Mouse (Mus musculus) adipocyte (in vitro differentiated cells): ENCODE results near the gene Hist2h3c2.

Experiments
- DNase-seq: peaks from one replicate; pipeline ENCODE4 v3.0.0-alpha.2; 2016; ENCODE audit warnings: low spot score

Hist2h3c2 gene

DNA sequence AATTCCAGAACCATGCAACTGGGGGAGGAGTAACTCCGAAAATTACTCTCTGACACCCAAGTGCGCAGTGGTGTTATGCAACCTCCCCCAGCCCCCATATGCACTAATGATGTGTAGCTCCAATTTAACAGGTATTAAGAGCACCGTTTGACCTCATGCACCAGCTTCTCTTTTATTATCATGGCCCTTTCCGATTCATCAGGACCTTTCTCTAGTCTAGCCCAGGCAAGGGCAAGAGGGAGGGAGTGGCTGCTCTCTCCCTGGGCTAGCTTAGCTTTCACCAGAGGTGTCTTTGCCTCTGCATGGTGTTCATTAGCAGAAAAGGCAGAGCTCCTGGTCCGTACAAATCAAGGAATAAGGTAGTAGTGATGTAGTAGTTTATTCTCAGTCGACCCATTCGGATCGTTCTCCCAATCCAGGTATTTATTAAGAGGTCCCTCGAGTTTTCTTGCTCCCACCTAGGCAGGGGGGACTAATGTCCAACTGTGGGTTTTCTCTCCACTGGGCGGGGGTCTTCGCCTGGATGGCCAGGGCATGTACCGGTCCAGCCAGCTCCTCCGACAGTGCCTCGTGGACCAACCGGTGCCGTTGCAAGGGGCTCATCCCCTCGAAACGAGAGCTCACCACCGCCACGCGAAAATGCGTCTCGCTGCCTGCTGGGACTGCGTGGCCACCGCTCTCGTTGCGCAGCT lies 42.3 kb downstream of the Hist2h3c2 start:
- DNase-seq, result no peak

DNA sequence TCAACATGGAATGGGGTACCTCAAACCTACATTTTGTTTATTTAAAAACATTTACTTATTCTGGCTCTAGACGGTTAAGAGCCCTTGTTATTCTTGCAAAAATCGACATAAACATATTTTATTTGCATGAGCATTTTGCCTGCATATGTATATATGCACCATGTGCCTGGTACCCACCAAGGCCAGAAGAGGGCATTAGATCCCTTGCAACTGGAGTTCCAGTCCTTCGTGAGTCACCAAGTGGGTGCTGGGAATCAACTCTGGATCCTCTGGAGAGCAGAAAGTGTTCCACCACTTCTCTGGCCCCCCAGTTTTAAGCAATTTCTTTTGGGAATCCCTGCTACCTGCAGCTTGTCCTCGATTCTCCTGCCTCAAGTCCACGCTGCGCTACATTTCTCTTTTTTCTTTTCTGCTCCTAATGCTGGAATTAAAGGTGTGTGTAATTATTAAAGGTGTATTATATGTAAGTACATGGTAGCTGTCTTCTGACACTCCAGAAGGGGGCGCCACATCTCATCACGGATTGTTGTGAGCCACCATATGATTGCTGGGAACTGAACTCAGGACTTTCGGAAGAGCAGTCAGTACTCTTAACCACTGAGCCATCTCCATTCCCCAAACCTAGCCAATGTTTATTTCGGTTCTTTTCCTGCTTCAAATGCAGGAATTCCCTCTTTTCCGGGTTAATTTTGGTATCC lies 43.2 kb downstream of the Hist2h3c2 start:
- DNase-seq, result no peak

DNA sequence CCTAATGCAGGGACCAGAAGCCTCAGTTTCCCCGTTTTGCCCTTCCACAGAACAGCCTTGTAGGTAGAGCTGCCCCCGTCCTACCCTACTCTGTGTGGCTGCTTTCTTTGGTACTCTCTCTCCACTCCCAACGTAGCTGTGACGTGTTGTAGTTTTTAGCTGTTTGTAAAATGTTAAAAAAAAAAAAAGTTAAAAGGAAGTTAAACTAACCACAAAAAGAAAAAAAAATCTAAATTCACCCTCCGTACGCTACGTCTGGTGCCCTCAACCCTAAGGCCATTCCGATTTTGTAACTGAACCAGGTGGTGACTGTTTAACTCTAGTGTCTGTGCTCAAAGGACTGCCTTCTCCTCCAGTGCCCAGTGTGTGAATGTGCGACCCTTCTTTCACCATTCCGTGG lies 44.0 kb downstream of the Hist2h3c2 start:
- no peak for DNase-seq

DNA sequence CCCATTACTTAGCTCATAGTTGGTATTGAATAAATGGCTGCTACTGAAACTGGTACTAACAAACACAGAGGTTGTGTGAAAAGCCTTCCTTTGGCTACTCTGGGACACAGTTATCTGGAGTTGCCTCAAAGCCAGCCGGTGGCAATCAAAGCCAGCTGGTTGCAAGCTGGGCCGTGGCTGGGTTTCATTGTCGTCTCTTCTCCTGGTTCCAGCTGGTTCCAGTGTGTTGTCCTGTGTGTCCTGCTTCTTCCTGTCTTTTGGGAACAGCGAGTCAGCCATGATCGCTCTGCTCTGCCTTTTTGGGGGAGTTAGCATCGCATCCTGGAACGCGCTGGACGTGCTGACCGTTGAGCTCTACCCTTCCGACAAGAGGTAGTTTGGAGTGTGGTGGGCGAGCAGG lies 46.0 kb downstream of the Hist2h3c2 start:
- DNase-seq, result no peak
